22 mouse cellular contexts compared by ENCODE assay signal in genomic region chr17:25679818-25680217, GRCm38 (mm10). TPM values are rescaled to one million over a fixed set of nuclear protein-coding genes. Genes with fewer than 3 reads are reported as not detected.
DNase-seq lines count a peak whose midpoint lies in the region; ATAC-seq and TF ChIP-seq lines count a peak whose summit lies in the region.
"Had no signal": no experiment of that assay in that cellular context is flagged by ENCODE, and none has a peak within 500 bp of the region (broad histone marks: within the 10 kb centered on the region; RNA-seq: fewer than 3 reads in every experiment).

No protein-coding gene starts in this region.

- H3K27me3 ChIP-seq in neural tube, embryonic 11.5 days (ENCODE audit: control insufficient read depth, insufficient read depth, low read length), result no peaks in the 10 kb centered on the region
- no peaks in the 10 kb centered on the region for H3K27me3 ChIP-seq in forebrain, postnatal 0 days (ENCODE audit: insufficient read depth, low read length)
- no peaks in the 10 kb centered on the region for H3K27me3 ChIP-seq in midbrain, embryonic 14.5 days (ENCODE audit: control insufficient read depth, insufficient read depth, low read length)
- H3K27me3 ChIP-seq: embryonic facial prominence, embryonic 15.5 days; stomach, embryonic 15.5 days had no signal

- 2% methylated on average over 5 of the region's 5 CpGs for WGBS in neural tube, embryonic 11.5 days
- WGBS in forebrain, postnatal 0 days, result 2% methylated on average over 5 of the region's 5 CpGs
- 1% methylated on average over 5 of the region's 5 CpGs for WGBS in midbrain, embryonic 14.5 days

- H3K4me3 ChIP-seq in neural tube, embryonic 11.5 days (ENCODE audit: low read depth, low read length), result no peak overlapping the region
- H3K4me3 ChIP-seq in forebrain, postnatal 0 days (ENCODE audit: low read depth, low read length), result no peak overlapping the region
- H3K4me3 ChIP-seq in midbrain, embryonic 14.5 days (replicated peaks; ENCODE audit: low read depth, low read length), result no peak overlapping the region
- H3K4me3 ChIP-seq: embryonic facial prominence, embryonic 15.5 days; heart, embryonic 10.5 days; stomach, embryonic 15.5 days had no signal

- H3K36me3 ChIP-seq in neural tube, embryonic 11.5 days (ENCODE audit: control insufficient read depth, insufficient read depth, low read length), result no peaks in the 10 kb centered on the region
- no peaks in the 10 kb centered on the region for H3K36me3 ChIP-seq in forebrain, postnatal 0 days (ENCODE audit: insufficient read depth)
- no peaks in the 10 kb centered on the region for H3K36me3 ChIP-seq in midbrain, embryonic 14.5 days (ENCODE audit: control insufficient read depth, insufficient read depth, low read length)
- H3K36me3 ChIP-seq: embryonic facial prominence, embryonic 15.5 days; heart, embryonic 10.5 days; stomach, embryonic 15.5 days had no signal

- no peak overlapping the region for H3K4me2 ChIP-seq in neural tube, embryonic 11.5 days (ENCODE audit: low read depth)
- H3K4me2 ChIP-seq in forebrain, postnatal 0 days (ENCODE audit: low read depth), result no peak overlapping the region
- peak overlapping the region; percentile 10; the same call in 1 of the 2 replicates for H3K4me2 ChIP-seq in midbrain, embryonic 14.5 days (ENCODE audit: low read length)
- H3K4me2 ChIP-seq: embryonic facial prominence, embryonic 15.5 days; stomach, embryonic 15.5 days had no signal

- TF ChIP-seq CTCF in brain, embryonic 14.5 days (IDR thresholded peaks at IDR 0.05; ENCODE audit: borderline replicate concordance, extremely low read depth, insufficient read depth, insufficient read length), result no peak
- no peak for TF ChIP-seq CTCF in forebrain, postnatal 0 days (IDR thresholded peaks at IDR 0.05; ENCODE audit: low read depth)

- H3K4me1 ChIP-seq in neural tube, embryonic 11.5 days (ENCODE audit: control insufficient read depth, insufficient read depth, low read length), result peaks cover 6% of the 10 kb centered on the region; the same call in 1 of the 2 replicates
- no peaks in the 10 kb centered on the region for H3K4me1 ChIP-seq in forebrain, postnatal 0 days (ENCODE audit: insufficient read depth)
- H3K4me1 ChIP-seq in midbrain, embryonic 14.5 days (ENCODE audit: control insufficient read depth, insufficient read depth, low read length), result peaks cover 13% of the 10 kb centered on the region
- H3K4me1 ChIP-seq: stomach, embryonic 15.5 days had no signal

- ATAC-seq in neural tube, embryonic 11.5 days (ENCODE audit: insufficient read depth, low FRiP score, low TSS enrichment), result no peak
- ATAC-seq in forebrain, postnatal 0 days, result peak; percentile 56; the same call in 1 of the 2 replicates
- no peak for ATAC-seq in midbrain, embryonic 14.5 days (ENCODE audit: low FRiP score, low TSS enrichment)
- ATAC-seq: lung, postnatal 0 days had no signal

- peak overlapping the region; percentile 1; the same call in 1 of the 2 replicates for H3K9ac ChIP-seq in neural tube, embryonic 11.5 days (ENCODE audit: low read length)
- no peak overlapping the region for H3K9ac ChIP-seq in forebrain, postnatal 0 days
- H3K9ac ChIP-seq in midbrain, embryonic 14.5 days (replicated peaks; ENCODE audit: low read length), result 0 out of 2 replicates have a peak overlapping the region, but pooled peaks have one; percentile 6
- H3K9ac ChIP-seq: embryonic facial prominence, embryonic 15.5 days; liver, embryonic 14.5 days; stomach, embryonic 15.5 days had no signal

- no peak overlapping the region for H3K27ac ChIP-seq in neural tube, embryonic 11.5 days (ENCODE audit: low read depth, low read length)
- peak overlapping the region; percentile 35; the same call in 1 of the 2 replicates for H3K27ac ChIP-seq in forebrain, postnatal 0 days (ENCODE audit: low read depth, low read length)
- 0 out of 2 replicates have a peak overlapping the region, but pooled peaks have one; percentile 8 for H3K27ac ChIP-seq in midbrain, embryonic 14.5 days (replicated peaks; ENCODE audit: low read depth, low read length)
- H3K27ac ChIP-seq: embryonic facial prominence, embryonic 15.5 days; heart, embryonic 10.5 days; liver, embryonic 14.5 days; stomach, embryonic 15.5 days had no signal

- no peak for DNase-seq in neural tube, embryonic 11.5 days (ENCODE audit: low spot score)
- no peak for DNase-seq in neural tube, embryonic 10.5 days (ENCODE audit: extremely low spot score, low spot score)
- DNase-seq in brain, embryonic 14.5 days (ENCODE audit: low read depth), result peak; percentile 79
- no peak for DNase-seq in forebrain, postnatal 0 days
- DNase-seq in midbrain, embryonic 14.5 days, result peak; percentile 40
- DNase-seq in cerebellum, adult 11-12 months, result no peak
- no peak for DNase-seq in right cerebral cortex, postnatal 25 days
- no peak for DNase-seq in urinary bladder, adult 2 months (ENCODE audit: low spot score)
- DNase-seq: cerebellum, adult 2 months; gastrocnemius, postnatal 36 days; kidney, adult 11 months; kidney, postnatal 14 days; left cerebral cortex, postnatal 4 days had no signal

- TF ChIP-seq POLR2A in brain, embryonic 14.5 days (IDR thresholded peaks at IDR 0.05; ENCODE audit: borderline replicate concordance, extremely low read depth, insufficient read depth, insufficient read length, poor library complexity, severe bottlenecking), result no peak

- H3K9me3 ChIP-seq in neural tube, embryonic 11.5 days (ENCODE audit: control insufficient read depth, low read length), result no peaks in the 10 kb centered on the region
- H3K9me3 ChIP-seq in forebrain, postnatal 0 days (ENCODE audit: low read length), result no peaks in the 10 kb centered on the region
- no peaks in the 10 kb centered on the region for H3K9me3 ChIP-seq in midbrain, embryonic 14.5 days (ENCODE audit: control insufficient read depth, low read length)
- H3K9me3 ChIP-seq: embryonic facial prominence, embryonic 15.5 days; heart, embryonic 10.5 days; stomach, embryonic 15.5 days had no signal

RNA-seq across cellular contexts. Expression of gene Gng13, which starts 37.2 kb away (rescaled TPM):
- 2.8 and 3.3 TPM in 2 replicates for polyA plus RNA-seq in neural tube, embryonic 11.5 days (2014; fragmentation: Nextera tagmentation; extraction: Ambion mirVana)
- 0.90 and 1.1 TPM in 2 replicates for polyA plus RNA-seq in brain, embryonic 14.5 days (2012; rRNA removed)
- 8.2 and 23.2 TPM in 2 replicates for total RNA-seq in forebrain, postnatal 0 days (2014; rRNA removed)
- 17.0 and 24.5 TPM in 2 replicates for polyA plus RNA-seq in forebrain, postnatal 0 days (2015; fragmentation: Nextera tagmentation; extraction: Ambion mirVana)
- 4.3 and 6.0 TPM in 2 replicates for polyA plus RNA-seq in midbrain, embryonic 14.5 days (2014; fragmentation: Nextera tagmentation; extraction: Ambion mirVana)
- polyA plus RNA-seq in urinary bladder, adult 2 months (2012; rRNA removed), result not detected in 2 replicates
- total RNA-seq: gastrocnemius, postnatal 36 days; megakaryocyte-erythroid progenitor cell, adult 5-6 weeks had no signal
- polyA plus RNA-seq: liver, embryonic 14.5 days had no signal

RNA-seq across cellular contexts. Expression of gene Chtf18, which starts 47.4 kb away (rescaled TPM):
- 20.3 and 22.5 TPM in 2 replicates for polyA plus RNA-seq in neural tube, embryonic 11.5 days (2014; fragmentation: Nextera tagmentation; extraction: Ambion mirVana)
- polyA plus RNA-seq in brain, embryonic 14.5 days (2012; rRNA removed), result 12.4 and 18.7 TPM in 2 replicates
- total RNA-seq in forebrain, postnatal 0 days (2014; rRNA removed), result 2.2 and 3.7 TPM in 2 replicates
- polyA plus RNA-seq in forebrain, postnatal 0 days (2015; fragmentation: Nextera tagmentation; extraction: Ambion mirVana), result 2.3 and 3.3 TPM in 2 replicates
- 4.5 and 5.0 TPM in 2 replicates for polyA plus RNA-seq in midbrain, embryonic 14.5 days (2014; fragmentation: Nextera tagmentation; extraction: Ambion mirVana)
- 2.2 TPM in 2 replicates for polyA plus RNA-seq in urinary bladder, adult 2 months (2012; rRNA removed)

RNA-seq across cellular contexts. Expression of gene Rpusd1, which starts 47.7 kb away (rescaled TPM):
- 21.5 and 22.9 TPM in 2 replicates for polyA plus RNA-seq in neural tube, embryonic 11.5 days (2014; fragmentation: Nextera tagmentation; extraction: Ambion mirVana)
- 43.2 and 59.4 TPM in 2 replicates for polyA plus RNA-seq in brain, embryonic 14.5 days (2012; rRNA removed)
- total RNA-seq in forebrain, postnatal 0 days (2014; rRNA removed), result 6.5 and 8.0 TPM in 2 replicates
- polyA plus RNA-seq in forebrain, postnatal 0 days (2015; fragmentation: Nextera tagmentation; extraction: Ambion mirVana), result 30.0 and 30.7 TPM in 2 replicates
- 25.7 and 28.1 TPM in 2 replicates for polyA plus RNA-seq in midbrain, embryonic 14.5 days (2014; fragmentation: Nextera tagmentation; extraction: Ambion mirVana)
- polyA plus RNA-seq in urinary bladder, adult 2 months (2012; rRNA removed), result 16.2 and 21.7 TPM in 2 replicates

RNA-seq across cellular contexts. Expression of gene Mslnl, which starts 56.0 kb away (rescaled TPM):
- polyA plus RNA-seq in neural tube, embryonic 11.5 days (2014; fragmentation: Nextera tagmentation; extraction: Ambion mirVana), result 0.13 TPM in 1 of 2 replicates, not detected in the other
- polyA plus RNA-seq in brain, embryonic 14.5 days (2012; rRNA removed), result 0.09 TPM in 1 of 2 replicates, not detected in the other
- 0.10 TPM in 1 of 2 replicates, not detected in the other for total RNA-seq in forebrain, postnatal 0 days (2014; rRNA removed)
- not detected in 2 replicates for polyA plus RNA-seq in forebrain, postnatal 0 days (2015; fragmentation: Nextera tagmentation; extraction: Ambion mirVana)
- not detected in 2 replicates for polyA plus RNA-seq in midbrain, embryonic 14.5 days (2014; fragmentation: Nextera tagmentation; extraction: Ambion mirVana)
- 0.73 and 1.1 TPM in 2 replicates for polyA plus RNA-seq in urinary bladder, adult 2 months (2012; rRNA removed)
- total RNA-seq: gastrocnemius, postnatal 36 days; heart, postnatal 25 days; layer of hippocampus, postnatal 10 days; left cerebral cortex, postnatal 4 days; megakaryocyte-erythroid progenitor cell, adult 5-6 weeks had no signal
- polyA plus RNA-seq: heart, embryonic 10.5 days; liver, embryonic 14.5 days; neural tube, embryonic 14.5 days; stomach, embryonic 15.5 days had no signal

Comparison
In these comparisons a context has a peak if more than half of its experiments do, and no peak if none do; other contexts are left out.
1. DNase-seq: peak in brain, embryonic 14.5 days (single experiment) and midbrain, embryonic 14.5 days (single experiment); none in neural tube, embryonic 11.5 days (single experiment), neural tube, embryonic 10.5 days (single experiment), forebrain, postnatal 0 days (single experiment), cerebellum, adult 11-12 months (single experiment), right cerebral cortex, postnatal 25 days (single experiment) and urinary bladder, adult 2 months (single experiment).